Mouse (Mus musculus): Measurements from ENCODE around the gene Cdc42se1. TPM values are rescaled to one million over a fixed set of nuclear protein-coding genes. Genes with fewer than 3 reads are reported as not detected.

Gene Cdc42se1
- polyA plus RNA-seq, 1 experiment from 2014 or later, result 50.9 TPM

- H3K4me1 ChIP-seq (ENCODE audit: control insufficient read depth, insufficient read depth, low read length), result no peaks in the 10 kb centered on the region
- no peak overlapping the region for H3K4me2 ChIP-seq (ENCODE audit: low read length)
- no peak overlapping the region for H3K9ac ChIP-seq (ENCODE audit: low read depth, low read length)
- no peak overlapping the region for H3K27ac ChIP-seq (ENCODE audit: low read length)
- no peaks in the 10 kb centered on the region for H3K27me3 ChIP-seq (ENCODE audit: control insufficient read depth, insufficient read depth, low read depth, low read length)
- ATAC-seq, result no peak
- H3K9me3 ChIP-seq (replicated peaks; ENCODE audit: control insufficient read depth, low read length, poor library complexity, severe bottlenecking), result no peaks in the 10 kb centered on the region
- WGBS, result 87% methylated on average over 12 of the region's 12 CpGs
- H3K36me3 ChIP-seq (ENCODE audit: control insufficient read depth, insufficient read depth, low read length), result peaks cover 24% of the 10 kb centered on the region
- H3K4me3 ChIP-seq (ENCODE audit: low read depth, low read length), result no peak overlapping the region
These were observed 11.4 kb downstream of the Cdc42se1 start for GRCm38 (mm10) chr3:95239971-95240370.

DNA sequence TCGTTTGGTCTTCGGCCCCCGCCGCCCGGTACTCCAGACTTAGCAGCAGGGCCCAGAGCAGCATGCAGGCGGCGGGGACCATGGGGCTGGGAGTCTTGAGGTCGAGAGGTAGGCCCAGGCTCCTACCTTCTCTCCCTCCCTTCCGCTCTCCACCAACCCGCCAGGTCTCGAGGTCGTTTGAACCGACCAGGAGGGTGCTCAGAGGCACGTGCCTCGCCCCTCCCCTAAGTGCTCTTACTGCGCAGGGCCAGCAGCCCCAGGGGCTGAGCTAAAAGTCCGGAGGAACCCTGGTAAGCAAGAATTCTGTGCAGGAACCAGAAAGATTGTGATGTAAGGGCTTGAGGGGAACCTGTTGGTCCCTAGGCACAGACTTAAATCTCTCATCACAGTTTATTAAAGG lies 12.4 kb downstream of the Cdc42se1 start:
- H3K4me3 ChIP-seq (ENCODE audit: low read depth, low read length), result no peak overlapping the region
- H3K9me3 ChIP-seq (replicated peaks; ENCODE audit: control insufficient read depth, low read length, poor library complexity, severe bottlenecking), result no peaks in the 10 kb centered on the region
- H3K27me3 ChIP-seq (ENCODE audit: control insufficient read depth, insufficient read depth, low read depth, low read length), result no peaks in the 10 kb centered on the region
- no peak overlapping the region for H3K4me2 ChIP-seq (ENCODE audit: low read length)
- H3K9ac ChIP-seq (ENCODE audit: low read depth, low read length), result no peak overlapping the region
- WGBS, result 32% methylated on average over 17 of the region's 17 CpGs
- ATAC-seq, result no peak
- no peak overlapping the region for H3K27ac ChIP-seq (ENCODE audit: low read length)
- H3K36me3 ChIP-seq (ENCODE audit: control insufficient read depth, insufficient read depth, low read length), result peaks cover 16% of the 10 kb centered on the region
- no peaks in the 10 kb centered on the region for H3K4me1 ChIP-seq (ENCODE audit: control insufficient read depth, insufficient read depth, low read length)

DNA sequence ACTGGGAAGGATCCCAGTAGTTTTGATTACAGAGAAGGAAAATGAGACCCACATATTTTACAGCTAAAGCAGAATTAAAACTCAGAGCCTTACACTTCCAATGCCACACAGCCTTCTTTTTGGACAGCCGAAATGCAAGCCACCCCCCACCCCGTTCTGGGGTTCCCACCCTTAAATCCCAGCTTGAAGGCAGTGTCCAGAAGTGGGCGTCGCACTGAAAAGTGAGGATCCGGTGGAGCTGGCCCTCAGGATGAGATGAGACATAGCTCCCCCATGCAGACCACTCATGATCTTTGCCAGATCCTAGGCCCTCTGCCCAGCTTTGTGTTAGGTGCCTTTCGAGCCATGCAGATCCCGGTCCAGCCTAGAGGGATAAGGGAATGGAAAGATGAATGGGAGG lies 13.0 kb downstream of the Cdc42se1 start, which contains the start of gene Gm128:
TSS of gene Gm128 (minus strand) at position 101 of the 400 bp plus-strand sequence.
- H3K9ac ChIP-seq (ENCODE audit: low read depth, low read length), result no peak within 1 kb of the TSS
- no peak for ATAC-seq

GRCm38 (mm10) chr3:95243086-95243485 lies 14.6 kb downstream of the Cdc42se1 start:
- H3K9ac ChIP-seq (ENCODE audit: low read depth, low read length), result no peak overlapping the region

More for the DNA sequence above, 13.0 kb downstream of the Cdc42se1 start, which contains the start of gene Gm128:
- no peak within 1 kb of the TSS for H3K4me3 ChIP-seq (ENCODE audit: low read depth, low read length)
- no peaks in the 10 kb centered on the region for H3K9me3 ChIP-seq (replicated peaks; ENCODE audit: control insufficient read depth, low read length, poor library complexity, severe bottlenecking)
- peaks cover 10% of the 10 kb centered on the region for H3K36me3 ChIP-seq (ENCODE audit: control insufficient read depth, insufficient read depth, low read length)
- no peaks in the 10 kb centered on the region for H3K4me1 ChIP-seq (ENCODE audit: control insufficient read depth, insufficient read depth, low read length)
- WGBS, result 71% methylated on average over 7 of the region's 7 CpGs
- no peaks in the 10 kb centered on the region for H3K27me3 ChIP-seq (ENCODE audit: control insufficient read depth, insufficient read depth, low read depth, low read length)
- H3K27ac ChIP-seq (ENCODE audit: low read length), result no peak within 1 kb of the TSS
- no peak within 1 kb of the TSS for H3K4me2 ChIP-seq (ENCODE audit: low read length)

DNA sequence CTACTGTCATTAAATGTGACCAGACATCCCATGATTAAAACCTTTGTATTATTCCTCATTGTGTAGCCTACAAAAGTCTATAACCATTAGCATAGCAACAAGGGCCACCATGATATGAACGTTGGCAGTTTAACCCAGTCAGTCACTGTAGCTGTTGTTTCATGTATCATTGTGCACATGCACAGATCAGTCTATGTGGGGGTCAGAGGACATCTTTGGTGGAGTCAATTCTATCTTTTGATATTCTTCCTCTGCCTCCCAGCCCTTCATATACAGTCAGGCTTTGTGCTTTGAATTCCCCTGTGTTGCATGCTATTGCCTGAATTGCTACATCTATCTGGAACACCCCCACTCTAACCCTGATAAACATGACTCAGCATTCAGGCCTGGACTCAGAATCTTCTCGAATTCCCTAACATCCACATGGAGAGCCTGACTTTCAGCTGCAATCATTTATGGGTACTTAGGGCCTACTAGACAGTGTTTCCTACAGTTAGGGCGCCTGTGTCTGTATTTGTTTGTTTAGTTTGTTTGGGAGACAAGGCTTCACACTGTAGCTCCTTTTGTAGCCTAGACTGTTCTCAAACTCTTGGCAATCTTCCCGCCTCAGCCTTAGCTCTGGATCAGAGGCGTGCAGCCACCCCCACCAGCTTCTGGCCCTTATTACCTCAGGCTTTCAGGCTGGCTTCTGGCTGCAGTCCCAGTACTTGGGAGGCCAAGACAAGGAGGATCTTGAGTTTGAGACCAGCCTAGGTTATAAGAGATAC lies 18.1 kb downstream of the Cdc42se1 start:
- Histone ChIP-seq H3K9ac (ENCODE audit: low read depth, low read length) (no peak overlapping the region), H3K9me3 (replicated peaks; ENCODE audit: control insufficient read depth, low read length, poor library complexity, severe bottlenecking) (no peaks in the 10 kb centered on the region), H3K4me2 (ENCODE audit: low read length) (no peak overlapping the region), H3K36me3 (ENCODE audit: control insufficient read depth, insufficient read depth, low read length) (no peaks in the 10 kb centered on the region), H3K27me3 (ENCODE audit: control insufficient read depth, insufficient read depth, low read depth, low read length) (no peaks in the 10 kb centered on the region), H3K27ac (ENCODE audit: low read length) (no peak overlapping the region), H3K4me1 (ENCODE audit: control insufficient read depth, insufficient read depth, low read length) (no peaks in the 10 kb centered on the region), H3K4me3 (ENCODE audit: low read depth, low read length) (no peak overlapping the region)
- no peak for ATAC-seq
- 78% methylated on average over 5 of the region's 5 CpGs for WGBS

More at GRCm38 (mm10) chr3:95243086-95243485, 14.6 kb downstream of the Cdc42se1 start:
- 85% methylated on average over 2 of the region's 2 CpGs for WGBS
- H3K27ac ChIP-seq (ENCODE audit: low read length), result no peak overlapping the region
- no peaks in the 10 kb centered on the region for H3K27me3 ChIP-seq (ENCODE audit: control insufficient read depth, insufficient read depth, low read depth, low read length)
- H3K4me1 ChIP-seq (ENCODE audit: control insufficient read depth, insufficient read depth, low read length), result no peaks in the 10 kb centered on the region
- H3K9me3 ChIP-seq (replicated peaks; ENCODE audit: control insufficient read depth, low read length, poor library complexity, severe bottlenecking), result no peaks in the 10 kb centered on the region
- no peak overlapping the region for H3K4me3 ChIP-seq (ENCODE audit: low read depth, low read length)
- no peak for ATAC-seq
- no peaks in the 10 kb centered on the region for H3K36me3 ChIP-seq (ENCODE audit: control insufficient read depth, insufficient read depth, low read length)
- H3K4me2 ChIP-seq (ENCODE audit: low read length), result no peak overlapping the region

GRCm38 (mm10) chr3:95247660-95248336 lies 19.3 kb downstream of the Cdc42se1 start:
- H3K27ac ChIP-seq (ENCODE audit: low read length), result no peak overlapping the region
- no peak overlapping the region for H3K4me3 ChIP-seq (ENCODE audit: low read depth, low read length)
- H3K4me2 ChIP-seq (ENCODE audit: low read length), result no peak overlapping the region
- no peaks in the 10 kb centered on the region for H3K36me3 ChIP-seq (ENCODE audit: control insufficient read depth, insufficient read depth, low read length)
- ATAC-seq, result no peak
- H3K4me1 ChIP-seq (ENCODE audit: control insufficient read depth, insufficient read depth, low read length), result no peaks in the 10 kb centered on the region
- no peaks in the 10 kb centered on the region for H3K27me3 ChIP-seq (ENCODE audit: control insufficient read depth, insufficient read depth, low read depth, low read length)
- no peaks in the 10 kb centered on the region for H3K9me3 ChIP-seq (replicated peaks; ENCODE audit: control insufficient read depth, low read length, poor library complexity, severe bottlenecking)
- no peak overlapping the region for H3K9ac ChIP-seq (ENCODE audit: low read depth, low read length)
- WGBS, result 74% methylated on average over 1 of the region's 1 CpGs

GRCm38 (mm10) chr3:95250361-95250760 lies 21.8 kb downstream of the Cdc42se1 start:
- H3K27me3 ChIP-seq (ENCODE audit: control insufficient read depth, insufficient read depth, low read depth, low read length), result no peaks in the 10 kb centered on the region
- H3K9me3 ChIP-seq (replicated peaks; ENCODE audit: control insufficient read depth, low read length, poor library complexity, severe bottlenecking), result no peaks in the 10 kb centered on the region
- no peaks in the 10 kb centered on the region for H3K4me1 ChIP-seq (ENCODE audit: control insufficient read depth, insufficient read depth, low read length)
- H3K27ac ChIP-seq (ENCODE audit: low read length), result no peak overlapping the region
- H3K4me2 ChIP-seq (ENCODE audit: low read length), result no peak overlapping the region
- H3K36me3 ChIP-seq (ENCODE audit: control insufficient read depth, insufficient read depth, low read length), result peaks cover 7% of the 10 kb centered on the region
- 82% methylated on average over 5 of the region's 5 CpGs for WGBS
- no peak overlapping the region for H3K9ac ChIP-seq (ENCODE audit: low read depth, low read length)
- H3K4me3 ChIP-seq (ENCODE audit: low read depth, low read length), result no peak overlapping the region
- ATAC-seq, result no peak

GRCm38 (mm10) chr3:95250783-95251424 lies 22.4 kb downstream of the Cdc42se1 start, which contains the start of gene Bnipl:
Gene Bnipl (minus strand): TSS chr3:95251193.
- Histone ChIP-seq H3K4me3 (ENCODE audit: low read depth, low read length) (no peak within 1 kb of the TSS), H3K4me2 (ENCODE audit: low read length) (no peak within 1 kb of the TSS), H3K9me3 (replicated peaks; ENCODE audit: control insufficient read depth, low read length, poor library complexity, severe bottlenecking) (no peaks in the 10 kb centered on the region), H3K36me3 (ENCODE audit: control insufficient read depth, insufficient read depth, low read length) (peaks cover 9% of the 10 kb centered on the region), H3K27me3 (ENCODE audit: control insufficient read depth, insufficient read depth, low read depth, low read length) (no peaks in the 10 kb centered on the region), H3K4me1 (ENCODE audit: control insufficient read depth, insufficient read depth, low read length) (no peaks in the 10 kb centered on the region), H3K27ac (ENCODE audit: low read length) (no peak within 1 kb of the TSS), H3K9ac (ENCODE audit: low read depth, low read length) (no peak within 1 kb of the TSS)
- no peak for ATAC-seq
- 60% methylated on average over 7 of the region's 7 CpGs for WGBS

DNA sequence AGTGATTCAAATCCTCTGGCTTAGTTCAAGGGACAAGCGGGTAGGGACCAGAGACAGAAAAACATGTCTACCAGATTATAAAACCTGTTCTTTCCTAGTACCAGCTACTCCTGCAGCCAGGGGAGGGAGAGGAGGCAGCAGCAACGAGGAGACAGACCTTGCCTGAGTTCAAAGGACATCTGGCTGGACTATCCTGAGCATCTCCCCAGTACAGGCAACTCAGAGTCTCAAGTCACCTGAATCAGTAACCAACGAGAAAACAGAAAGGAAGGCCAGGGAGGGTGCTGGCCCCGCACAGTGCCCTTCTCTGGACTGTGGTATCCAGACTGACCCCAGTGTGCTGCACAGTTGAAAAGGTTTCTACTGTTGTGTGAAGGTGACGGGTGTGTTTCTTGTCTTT lies 28.4 kb downstream of the Cdc42se1 start:
- Histone ChIP-seq H3K27me3 (ENCODE audit: control insufficient read depth, insufficient read depth, low read depth, low read length) (no peaks in the 10 kb centered on the region), H3K4me3 (ENCODE audit: low read depth, low read length) (no peak overlapping the region), H3K4me2 (ENCODE audit: low read length) (no peak overlapping the region), H3K36me3 (ENCODE audit: control insufficient read depth, insufficient read depth, low read length) (peaks cover 31% of the 10 kb centered on the region), H3K9ac (ENCODE audit: low read depth, low read length) (no peak overlapping the region), H3K27ac (ENCODE audit: low read length) (no peak overlapping the region), H3K9me3 (replicated peaks; ENCODE audit: control insufficient read depth, low read length, poor library complexity, severe bottlenecking) (no peaks in the 10 kb centered on the region), H3K4me1 (ENCODE audit: control insufficient read depth, insufficient read depth, low read length) (no peaks in the 10 kb centered on the region)
- ATAC-seq, result no peak
- WGBS, result 91% methylated on average over 5 of the region's 5 CpGs
